Mouse (Mus musculus): ENCODE data around the gene Gm13283. TPM values are rescaled to one million over a fixed set of nuclear protein-coding genes. Genes with fewer than 3 reads are reported as not detected.
"Not testable (repeated sequence)": the region's sequence is repeated elsewhere in the genome, so short reads cannot be mapped to it uniquely, and the experiment has no call there.

Gene Gm13283
- polyA plus RNA-seq, 1 experiment: not detected

DNA sequence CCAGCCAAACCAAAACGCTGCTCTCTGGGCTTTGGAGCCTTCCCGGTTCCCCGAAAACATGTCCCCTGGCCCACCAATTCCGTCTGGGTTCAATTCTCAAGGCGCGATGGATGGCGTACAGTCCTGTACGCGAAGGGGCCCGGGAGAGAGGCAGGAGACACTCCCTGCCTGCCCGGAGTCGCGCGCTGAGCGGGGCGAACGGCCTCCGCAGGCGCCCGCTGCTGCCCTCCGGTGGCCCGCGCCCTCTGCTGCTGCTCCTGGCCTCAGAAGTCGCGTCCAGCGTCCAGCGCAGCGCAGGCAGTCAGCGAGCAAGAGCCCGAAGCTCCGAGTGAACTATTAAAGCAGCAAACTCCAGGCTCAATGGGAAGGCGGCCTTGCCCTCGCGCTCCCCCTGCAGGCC lies 45.8 kb downstream of the Gm13283 start:
- not testable (repeated sequence) for H3K36me3 ChIP-seq (ENCODE audit: control insufficient read depth); H3K27me3 ChIP-seq (ENCODE audit: control insufficient read depth); H3K4me3 ChIP-seq (replicated peaks); H3K4me1 ChIP-seq (ENCODE audit: control insufficient read depth); H3K9me3 ChIP-seq (ENCODE audit: control insufficient read depth, low read length)

Other genes starting within 250 kb of the Gm13283 start
- gene Ifnb1, start 237.3 kb upstream of the Gm13283 start, polyA plus RNA-seq (2012): not detected in 2 replicates
- gene Ifna15, start 201.9 kb upstream of the Gm13283 start, polyA plus RNA-seq (2012): not detected in 2 replicates
- not detected in 2 replicates for gene Ifna14, start 188.3 kb upstream of the Gm13283 start, polyA plus RNA-seq (2012)
- gene Ifna9, start 167.7 kb upstream of the Gm13283 start, polyA plus RNA-seq (2012): not detected in 2 replicates
- not detected in 2 replicates for gene Ifna12, start 156.7 kb upstream of the Gm13283 start, polyA plus RNA-seq (2012)
- gene C87499, start 125.7 kb upstream of the Gm13283 start, polyA plus RNA-seq (2012): 0.03 TPM in 1 of 2 replicates, not detected in the other
- gene Ifna13, start 115.7 kb upstream of the Gm13283 start, polyA plus RNA-seq (2012): not detected in 2 replicates
- gene Ifna16, start 83.2 kb upstream of the Gm13283 start, polyA plus RNA-seq (2012): not detected in 2 replicates
- not detected in 2 replicates for gene Ifna2, start 76.2 kb upstream of the Gm13283 start, polyA plus RNA-seq (2012)
- gene Ifnab, start 68.8 kb upstream of the Gm13283 start, polyA plus RNA-seq (2012): not detected in 2 replicates
- gene Gm26566, start 38.3 kb upstream of the Gm13283 start, polyA plus RNA-seq (2012): 0.03 and 0.05 TPM in 2 replicates
- gene Klhl9, start 37.7 kb upstream of the Gm13283 start, polyA plus RNA-seq (2012): 0.08 and 0.10 TPM in 2 replicates
- gene Gm13271, start 5.3 kb upstream of the Gm13283 start, polyA plus RNA-seq (2012): not detected in 2 replicates
- not detected in 2 replicates for gene Gm13290, start 13.7 kb downstream of the Gm13283 start, polyA plus RNA-seq (2012)
- not detected in 2 replicates for gene Gm13289, start 16.8 kb downstream of the Gm13283 start, polyA plus RNA-seq (2012)
- gene Gm13272, start 19.7 kb downstream of the Gm13283 start, polyA plus RNA-seq (2012): not detected in 2 replicates
- gene Ifnz, start 22.0 kb downstream of the Gm13283 start, polyA plus RNA-seq (2012): not detected in 2 replicates
- not detected in 2 replicates for gene Gm13276, start 25.6 kb downstream of the Gm13283 start, polyA plus RNA-seq (2012)
- not detected in 2 replicates for gene Gm13277, start 28.5 kb downstream of the Gm13283 start, polyA plus RNA-seq (2012)
- not detected in 2 replicates for gene Gm13278, start 31.4 kb downstream of the Gm13283 start, polyA plus RNA-seq (2012)
- gene Gm13275, start 34.4 kb downstream of the Gm13283 start, polyA plus RNA-seq (2012): not detected in 2 replicates
- not detected in 2 replicates for gene Gm13279, start 37.3 kb downstream of the Gm13283 start, polyA plus RNA-seq (2012)
- not detected in 2 replicates for gene Gm13285, start 39.5 kb downstream of the Gm13283 start, polyA plus RNA-seq (2012)
- gene Gm13287, start 43.1 kb downstream of the Gm13283 start, polyA plus RNA-seq (2012): not detected in 2 replicates
- not detected in 2 replicates for gene Gm13288, start 45.4 kb downstream of the Gm13283 start, polyA plus RNA-seq (2012)
- not detected in 2 replicates for gene Ifna7, start 56.1 kb downstream of the Gm13283 start, polyA plus RNA-seq (2012)
- gene Ifna11, start 59.8 kb downstream of the Gm13283 start, polyA plus RNA-seq (2012): not detected in 2 replicates
- gene Ifna6, start 67.3 kb downstream of the Gm13283 start, polyA plus RNA-seq (2012): not detected in 2 replicates
- not detected in 2 replicates for gene Ifna5, start 75.4 kb downstream of the Gm13283 start, polyA plus RNA-seq (2012)
- not detected in 2 replicates for gene Ifna4, start 81.7 kb downstream of the Gm13283 start, polyA plus RNA-seq (2012)
- not detected in 2 replicates for gene Ifna1, start 90.0 kb downstream of the Gm13283 start, polyA plus RNA-seq (2012)
- gene Ifne, start 120.1 kb downstream of the Gm13283 start, polyA plus RNA-seq (2012): not detected in 2 replicates